Mouse (Mus musculus) thymus, adult 2 months (tissue): ENCODE data around the gene Parp8.

Experiments
- CTCF ChIP-seq: fragments of 200-500 bp; IDR thresholded peaks from 2 replicates; pipeline ENCODE4 v1.5.1; 2012; ENCODE audit warnings: mild to moderate bottlenecking, control low read depth, low read length, moderate library complexity, borderline replicate concordance; ENCODE audit not compliant: control insufficient read depth, poor library complexity, insufficient read depth; ENCODE audit errors: extremely low read depth
- POLR2A ChIP-seq: fragments of 200-500 bp; IDR thresholded peaks from 2 replicates; pipeline ENCODE4 v1.6.1; 2012; ENCODE audit warnings: mild to moderate bottlenecking, low read length, control low read depth, moderate library complexity; ENCODE audit not compliant: control insufficient read depth, poor library complexity, insufficient read depth; ENCODE audit errors: extremely low read depth

DNA sequence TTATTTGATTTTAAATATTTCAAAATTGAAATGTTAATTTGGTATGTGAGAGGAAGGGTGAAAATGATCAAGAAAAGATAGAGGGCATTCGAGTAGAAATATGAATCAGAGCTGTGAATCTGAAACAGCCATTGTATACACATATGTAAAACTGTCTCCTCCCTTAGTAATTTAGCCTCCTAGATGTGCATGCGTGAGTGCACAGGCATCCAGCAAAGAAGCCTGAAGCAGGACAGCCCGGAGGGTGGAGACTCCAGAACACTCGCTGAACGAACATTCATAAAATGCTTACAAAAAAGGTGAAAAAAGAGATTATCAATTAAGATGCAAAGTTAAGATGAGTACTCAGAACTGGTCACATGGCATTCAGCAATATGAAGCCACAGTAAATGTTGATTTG is 121.9 kb downstream of the Parp8 start:
- TF ChIP-seq CTCF (no peak), POLR2A (no peak)
